Mouse (Mus musculus) cortical plate, adult 2 months (tissue): ENCODE results near the gene Usp33. TPM values are rescaled to one million over a fixed set of nuclear protein-coding genes. Genes with fewer than 3 reads are reported as not detected.

Experiments
- H3K27ac ChIP-seq: fragments of 200-500 bp; 2 replicates; pipeline ENCODE4 v1.5.1; 2012; ENCODE audit warnings: low read length, control low read depth, inconsistent platforms; ENCODE audit not compliant: insufficient read depth
- H3K4me1 ChIP-seq: fragments of 200-500 bp; 2 replicates; pipeline ENCODE4 v1.6.1; 2011; ENCODE audit warnings: low read length; ENCODE audit not compliant: control insufficient read depth, insufficient read depth
- H3K4me3 ChIP-seq: fragments of 200-500 bp; 2 replicates; pipeline ENCODE4 v1.5.1; 2011; ENCODE audit warnings: mild to moderate bottlenecking, low read length, control low read depth; ENCODE audit not compliant: insufficient read depth
- CTCF ChIP-seq: fragments of 200-500 bp; IDR thresholded peaks from 2 replicates; pipeline ENCODE4 v1.5.1; 2011; ENCODE audit warnings: mild to moderate bottlenecking, control low read depth, low read length; ENCODE audit not compliant: insufficient read depth; ENCODE audit errors: extremely low read depth
- POLR2A ChIP-seq: fragments of 200-500 bp; IDR thresholded peaks from 2 replicates; pipeline ENCODE4 v1.6.1; 2011; ENCODE audit warnings: mild to moderate bottlenecking, low read length, control low read depth; ENCODE audit not compliant: insufficient read depth; ENCODE audit errors: extremely low read depth
- polyA plus RNA-seq: library from polyadenylated mRNA; depleted of rRNA; stranded (reverse); fragments of >200 nt; gene quantifications from 2 replicates; pipeline ENCODE4 v1.2.3, GENCODE M21; 2012

Gene Usp33
- polyA plus RNA-seq, 1 experiment: 89.2 TPM

GRCm38 (mm10) chr3:152400875-152401274 lies 54.6 kb downstream of the Usp33 start:
- TF ChIP-seq CTCF: no peak
- no peak for TF ChIP-seq POLR2A
- no peak overlapping the region for H3K4me3 ChIP-seq
- no peak overlapping the region for H3K27ac ChIP-seq
- H3K4me1 ChIP-seq: peaks cover 10% of the 10 kb centered on the region

- no peak overlapping the region for H3K4me3 ChIP-seq
- no peak for TF ChIP-seq POLR2A
- no peak for TF ChIP-seq CTCF
- 0 out of 2 replicates have a peak overlapping the region, but pooled peaks have one; percentile 19 for H3K27ac ChIP-seq
- peaks cover 15% of the 10 kb centered on the region for H3K4me1 ChIP-seq
Measured at GRCm38 (mm10) chr3:152401964-152402670, 55.8 kb downstream of the Usp33 start.

- TF ChIP-seq POLR2A (no peak), CTCF (no peak)
- H3K4me3 ChIP-seq: no peak overlapping the region
- peaks cover 15% of the 10 kb centered on the region for H3K4me1 ChIP-seq
- H3K27ac ChIP-seq: 0 out of 2 replicates have a peak overlapping the region, but pooled peaks have one; percentile 19
Measured at GRCm38 (mm10) chr3:152402671-152403066, 56.4 kb downstream of the Usp33 start.

GRCm38 (mm10) chr3:152403827-152404226 lies 57.5 kb downstream of the Usp33 start:
- peaks cover 15% of the 10 kb centered on the region for H3K4me1 ChIP-seq
- no peak for TF ChIP-seq POLR2A
- no peak overlapping the region for H3K4me3 ChIP-seq
- H3K27ac ChIP-seq: no peak overlapping the region

- Histone ChIP-seq H3K4me3 (no peak overlapping the region), H3K27ac (no peak overlapping the region), H3K4me1 (peaks cover 15% of the 10 kb centered on the region)
- TF ChIP-seq CTCF (no peak), POLR2A (no peak)
Measured at GRCm38 (mm10) chr3:152405420-152405819, 59.1 kb downstream of the Usp33 start.

GRCm38 (mm10) chr3:152405978-152406640 lies 59.8 kb downstream of the Usp33 start:
- TF ChIP-seq CTCF (no peak), POLR2A (no peak)
- H3K4me1 ChIP-seq: peaks cover 15% of the 10 kb centered on the region
- no peak overlapping the region for H3K27ac ChIP-seq
- no peak overlapping the region for H3K4me3 ChIP-seq

GRCm38 (mm10) chr3:152410980-152411551 lies 64.8 kb downstream of the Usp33 start:
- H3K27ac ChIP-seq: no peak overlapping the region
- TF ChIP-seq POLR2A (no peak), CTCF (no peak)
- no peak overlapping the region for H3K4me3 ChIP-seq
- H3K4me1 ChIP-seq: peaks cover 4% of the 10 kb centered on the region

- H3K4me3 ChIP-seq: no peak overlapping the region
- no peaks in the 10 kb centered on the region; the same call in 1 of the 2 replicates for H3K4me1 ChIP-seq
- TF ChIP-seq CTCF (no peak), POLR2A (no peak)
- no peak overlapping the region for H3K27ac ChIP-seq
Measured at GRCm38 (mm10) chr3:152412362-152412761, 66.1 kb downstream of the Usp33 start.

- no peak overlapping the region for H3K27ac ChIP-seq
- no peak overlapping the region for H3K4me3 ChIP-seq
- TF ChIP-seq CTCF: no peak
- no peak for TF ChIP-seq POLR2A
- H3K4me1 ChIP-seq: peaks cover 1% of the 10 kb centered on the region
Measured at GRCm38 (mm10) chr3:152428925-152429324, 82.6 kb downstream of the Usp33 start.
